Mouse (Mus musculus) bone marrow, adult 2 months (tissue): Measurements from ENCODE around the gene Rbm4. TPM values are rescaled to one million over a fixed set of nuclear protein-coding genes. Genes with fewer than 3 reads are reported as not detected.
"Not testable (repeated sequence)": the region's sequence is repeated elsewhere in the genome, so short reads cannot be mapped to it uniquely, and the experiment has no call there.

Experiments
- H3K27ac ChIP-seq: fragments of 200-500 bp; 2 replicates; pipeline ENCODE4 v1.5.1; 2012; ENCODE audit warnings: low read depth, mild to moderate bottlenecking, control low read depth, inconsistent platforms, low read length; ENCODE audit not compliant: control insufficient read depth, poor library complexity, insufficient read depth
- H3K4me1 ChIP-seq: fragments of 200-500 bp; 2 replicates; pipeline ENCODE4 v1.6.1; 2011; ENCODE audit warnings: low read length; ENCODE audit not compliant: control insufficient read depth, insufficient read depth
- H3K4me3 ChIP-seq: fragments of 200-500 bp; replicated peaks from 2 replicates; pipeline ENCODE3; 2011; ENCODE audit warnings: mild to moderate bottlenecking, low read depth, low read length, control low read depth; ENCODE audit not compliant: control insufficient read depth
- CTCF ChIP-seq: fragments of 200-500 bp; IDR thresholded peaks from 2 replicates; pipeline ENCODE4 v1.5.1; 2011; ENCODE audit warnings: low read length, control low read depth; ENCODE audit not compliant: control insufficient read depth, insufficient read depth
- POLR2A ChIP-seq: fragments of 200-500 bp; IDR thresholded peaks from 2 replicates; pipeline ENCODE4 v1.6.1; 2011; ENCODE audit warnings: low read depth, mild to moderate bottlenecking, control low read depth, low read length, borderline replicate concordance; ENCODE audit not compliant: control insufficient read depth
- WGBS: fragments of 180-500 bp; shearing (Covaris S2); methylation state at CpG from one replicate; pipeline ENCODE4 v1.1.7; 2018; 5-methylcytosine and 5-hydroxymethylcytosine counted together
- polyA plus RNA-seq: library from polyadenylated mRNA; stranded (reverse); fragments of >200 nt; gene quantifications from 2 replicates; pipeline ENCODE4 v1.2.4, GENCODE M21; 2011; ENCODE audit warnings: low replicate concordance; ENCODE audit not compliant: missing spikeins, insufficient read depth, insufficient read length

The Rbm4 gene
- polyA plus RNA-seq, 1 experiment: 30.3 TPM

DNA sequence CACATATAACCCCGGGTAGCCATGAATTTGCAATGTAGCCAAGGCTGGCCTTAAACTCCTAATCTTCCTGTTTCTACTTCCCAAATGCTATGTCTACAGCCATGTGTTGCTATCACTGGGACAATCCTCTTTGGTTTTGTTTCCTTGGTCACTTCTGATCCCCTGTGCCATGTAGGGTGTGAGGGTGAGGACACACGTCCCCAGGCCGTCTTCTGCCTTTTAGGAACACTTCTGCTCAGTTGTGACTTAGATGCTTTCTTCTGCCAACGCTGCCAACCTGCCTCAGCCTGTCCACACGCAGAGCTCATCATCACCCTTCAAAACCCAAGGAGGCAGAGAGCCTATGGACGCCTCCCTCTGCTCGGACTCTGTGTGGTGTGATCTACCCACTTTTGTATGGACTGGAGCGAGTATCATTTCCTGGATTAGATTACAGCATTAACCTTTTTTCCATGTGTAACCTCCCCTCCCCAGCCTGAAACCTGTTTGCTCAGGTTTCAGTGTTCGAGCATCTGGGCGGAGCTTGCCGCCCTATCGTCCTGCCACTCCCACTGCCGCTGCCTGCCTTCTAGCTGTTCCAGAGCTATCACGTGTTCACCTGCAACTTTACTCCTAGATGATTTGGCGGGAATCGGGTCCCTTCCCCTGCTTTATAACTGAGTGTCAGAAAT lies 34.9 kb upstream of the Rbm4 start:
- H3K27ac ChIP-seq: no peak overlapping the region
- no peak overlapping the region for H3K4me3 ChIP-seq
- WGBS: 90% methylated on average over 16 of the region's 16 CpGs
- TF ChIP-seq POLR2A (no peak), CTCF (no peak)
- H3K4me1 ChIP-seq: no peaks in the 10 kb centered on the region

DNA sequence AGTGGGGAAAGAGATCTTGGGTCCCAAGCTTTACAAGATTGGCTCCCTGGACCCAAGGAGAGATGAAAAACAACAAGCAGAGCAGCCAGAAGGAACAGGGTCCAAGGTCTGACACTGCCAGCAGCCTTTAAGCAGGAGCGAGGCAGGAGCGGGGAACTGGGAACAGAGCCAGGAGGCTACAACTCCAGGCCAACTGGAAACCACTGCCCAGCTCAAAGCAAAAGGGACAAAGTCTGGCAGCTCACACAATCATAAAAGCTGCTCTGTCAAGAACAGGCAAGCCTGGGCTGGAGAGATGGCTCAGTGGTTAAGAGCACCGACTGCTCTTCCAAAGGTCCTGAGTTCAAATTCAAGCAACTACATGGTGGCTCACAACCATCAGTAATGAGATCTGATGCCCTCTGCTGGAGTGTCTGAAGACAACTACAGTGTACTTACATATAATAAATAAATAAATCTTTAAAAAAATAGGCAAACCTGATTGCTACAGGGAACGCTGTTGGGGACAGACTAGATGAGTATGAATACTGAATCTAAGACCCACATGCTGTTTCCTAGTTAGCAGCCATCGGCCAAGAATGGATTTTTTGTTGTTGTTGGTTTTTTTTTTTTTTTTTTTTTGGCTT lies 27.1 kb upstream of the Rbm4 start:
- TF ChIP-seq POLR2A (no peak), CTCF (no peak)
- Histone ChIP-seq H3K4me1 (no peaks in the 10 kb centered on the region), H3K27ac (no peak overlapping the region), H3K4me3 (no peak overlapping the region)
- 77% methylated on average over 5 of the region's 5 CpGs for WGBS

DNA sequence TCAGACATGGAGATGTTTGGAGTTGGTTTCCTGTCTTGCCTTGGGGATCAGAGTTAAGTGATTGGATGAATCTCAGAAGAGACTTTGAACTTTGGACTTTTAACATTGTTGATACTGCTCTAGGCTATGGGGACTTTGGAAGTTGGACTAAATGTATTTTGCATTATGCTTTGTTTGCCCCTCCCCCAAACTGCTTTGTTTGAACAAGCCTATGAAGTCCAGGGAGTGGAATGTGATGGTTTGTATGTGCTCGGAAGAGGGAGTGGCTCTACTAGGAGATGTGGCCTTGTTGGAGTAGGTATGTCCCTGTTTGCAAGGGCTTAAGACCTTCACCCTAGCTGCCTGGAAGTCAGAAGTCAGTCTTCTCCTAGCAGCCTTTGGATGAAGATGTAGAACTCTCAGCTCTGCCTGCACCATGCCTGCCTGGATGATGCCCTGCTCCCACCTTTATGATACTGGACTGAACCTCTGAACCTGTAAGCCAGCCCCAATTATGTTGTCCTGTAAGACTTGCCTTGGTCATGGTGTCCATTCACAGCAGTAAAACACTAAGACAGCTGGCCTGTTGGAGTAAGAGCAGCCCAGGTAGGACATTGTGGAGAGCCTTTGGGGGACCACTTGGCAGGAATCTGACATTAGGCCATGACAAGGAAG lies 23.6 kb upstream of the Rbm4 start:
- TF ChIP-seq POLR2A (no peak), CTCF (no peak)
- H3K4me3 ChIP-seq: no peak overlapping the region
- no peaks in the 10 kb centered on the region for H3K4me1 ChIP-seq
- whole genome bisulfite sequencing: 77% methylated on average over 1 of the region's 1 CpGs
- no peak overlapping the region for H3K27ac ChIP-seq

DNA sequence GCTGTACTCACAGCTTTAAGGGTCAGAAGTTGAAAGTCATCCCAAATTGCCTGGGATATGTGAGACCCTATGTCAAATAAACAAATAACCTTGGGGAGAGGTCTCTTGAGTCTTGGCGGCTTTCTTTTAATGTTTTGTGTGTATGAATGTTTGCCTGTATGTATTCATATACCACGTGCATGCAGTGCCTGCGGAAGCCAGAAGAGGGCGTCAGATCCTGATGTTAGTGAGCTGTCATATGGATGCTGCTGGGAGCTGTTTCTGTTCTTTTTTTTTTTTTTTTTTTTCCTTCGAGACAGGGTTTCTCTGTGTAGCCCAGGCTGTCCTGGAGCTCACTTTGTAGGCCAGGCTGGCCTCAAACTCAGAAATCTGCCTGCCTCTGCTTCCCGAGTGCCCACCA lies 19.3 kb upstream of the Rbm4 start:
- 92% methylated on average over 6 of the region's 6 CpGs for WGBS
- TF ChIP-seq POLR2A (no peak), CTCF (peak; percentile 42; the same call in 1 of the 2 replicates)
- Histone ChIP-seq H3K4me1 (no peaks in the 10 kb centered on the region; the same call in 1 of the 2 replicates), H3K4me3 (no peak overlapping the region), H3K27ac (no peak overlapping the region)

GRCm38 (mm10) chr19:4812334-4812949 lies 18.7 kb upstream of the Rbm4 start:
- not testable (repeated sequence) for H3K4me1 ChIP-seq, H3K27ac ChIP-seq
- H3K4me3 ChIP-seq: peak overlapping the region; percentile 78
- WGBS: 71% methylated on average over 8 of the region's 8 CpGs

DNA sequence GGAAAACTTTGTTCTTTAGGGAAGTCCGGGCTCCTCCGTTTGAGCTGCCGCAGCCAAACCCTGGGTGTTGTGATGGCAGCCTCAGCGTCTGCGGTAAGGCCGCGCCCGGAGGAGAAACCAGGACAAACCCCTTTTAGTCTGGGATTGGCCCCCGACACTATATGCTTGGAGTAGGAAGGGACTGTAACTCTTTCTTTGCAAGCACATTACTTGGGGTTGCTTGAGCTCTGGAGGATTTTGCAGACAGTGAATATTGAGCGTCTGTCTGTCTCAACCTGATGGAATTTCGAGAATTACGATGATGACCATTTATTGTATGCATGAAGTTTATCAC lies 18.2 kb upstream of the Rbm4 start:
- WGBS: 1% methylated on average over 12 of the region's 12 CpGs

DNA sequence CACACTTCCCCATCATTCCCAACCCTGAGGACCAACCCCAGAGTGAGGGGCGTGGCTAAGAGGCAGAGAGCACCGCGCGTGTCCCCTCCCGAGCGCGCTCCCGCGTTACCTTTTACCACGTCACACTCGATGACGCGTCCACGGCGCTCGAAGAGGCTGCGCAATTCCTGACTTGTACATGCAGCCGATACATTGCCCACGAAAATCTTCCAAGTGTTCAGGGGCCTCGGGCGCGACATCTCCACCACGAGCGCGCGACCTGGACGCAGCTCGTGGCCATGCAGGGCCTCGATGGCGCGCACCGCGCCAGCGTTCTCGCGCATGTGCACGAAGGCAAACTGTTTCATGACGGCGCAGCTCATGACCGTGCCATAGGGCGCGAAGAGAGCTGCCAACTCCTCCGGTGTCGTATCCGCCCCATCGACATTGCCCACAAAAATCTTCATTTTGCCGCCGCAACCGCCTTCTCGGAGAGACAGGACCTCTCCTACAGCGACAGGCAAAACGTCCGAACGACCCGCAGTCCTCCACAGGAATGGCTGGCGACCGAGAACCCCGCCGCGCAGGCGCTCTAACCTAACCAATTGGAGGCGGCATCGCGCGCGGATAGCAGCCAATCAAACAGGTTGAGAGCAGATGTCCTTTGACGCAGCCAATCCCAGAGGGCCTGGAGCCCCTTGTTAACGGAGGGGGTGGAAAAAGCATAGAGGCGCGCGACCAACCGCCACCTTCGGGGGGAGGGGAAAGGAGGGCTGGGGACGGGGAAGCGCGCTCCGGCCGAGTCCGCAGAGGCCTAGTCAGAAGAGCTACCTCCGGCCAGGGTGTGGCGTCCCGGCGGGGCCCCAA lies 17.6 kb upstream of the Rbm4 start, which contains the start of the genes Gm21992 and Rbm14:
Gene Gm21992 (minus strand): TSS at position 550 of the 846 bp plus-strand sequence.
Gene Rbm14 (minus strand): TSS at position 572 of the 846 bp plus-strand sequence.
- TF ChIP-seq POLR2A: peak; percentile 88
- peak; percentile 20; the same call in 1 of the 2 replicates for TF ChIP-seq CTCF
- WGBS: under 1% methylated on average over 83 of the region's 83 CpGs
- H3K4me1 ChIP-seq: no peaks in the 10 kb centered on the region; the same call in 1 of the 2 replicates
- H3K4me3 ChIP-seq: peak within 1 kb of the TSS; percentile 93
- H3K27ac ChIP-seq: peak within 1 kb of the TSS; percentile 93

More for the DNA sequence above, 18.2 kb upstream of the Rbm4 start:
- Histone ChIP-seq H3K4me3 (peak overlapping the region; percentile 78), H3K4me1 (no peaks in the 10 kb centered on the region; the same call in 1 of the 2 replicates), H3K27ac (peak overlapping the region; percentile 93)
- TF ChIP-seq CTCF: no peak
- TF ChIP-seq POLR2A: no peak

- peak overlapping the region; percentile 87 for H3K27ac ChIP-seq
- TF ChIP-seq POLR2A (no peak), CTCF (no peak)
- WGBS: under 1% methylated on average over 17 of the region's 17 CpGs
Measured at GRCm38 (mm10) chr19:4810746-4811062, 17.0 kb upstream of the Rbm4 start.

More at GRCm38 (mm10) chr19:4810746-4811062, 17.0 kb upstream of the Rbm4 start:
- Histone ChIP-seq H3K4me1 (no peaks in the 10 kb centered on the region; the same call in 1 of the 2 replicates), H3K4me3 (peak overlapping the region; percentile 93)
